Mouse (Mus musculus) retina, postnatal 7 days (tissue): ENCODE measurements around the gene a.
"Not testable (repeated sequence)": the region's sequence is repeated elsewhere in the genome, so short reads cannot be mapped to it uniquely, and the experiment has no call there.

Experiments used
- DNase-seq: peaks from one replicate; pipeline ENCODE4 v3.0.0-alpha.2; 2012; ENCODE audit warnings: low read depth, low spot score

a gene

DNA sequence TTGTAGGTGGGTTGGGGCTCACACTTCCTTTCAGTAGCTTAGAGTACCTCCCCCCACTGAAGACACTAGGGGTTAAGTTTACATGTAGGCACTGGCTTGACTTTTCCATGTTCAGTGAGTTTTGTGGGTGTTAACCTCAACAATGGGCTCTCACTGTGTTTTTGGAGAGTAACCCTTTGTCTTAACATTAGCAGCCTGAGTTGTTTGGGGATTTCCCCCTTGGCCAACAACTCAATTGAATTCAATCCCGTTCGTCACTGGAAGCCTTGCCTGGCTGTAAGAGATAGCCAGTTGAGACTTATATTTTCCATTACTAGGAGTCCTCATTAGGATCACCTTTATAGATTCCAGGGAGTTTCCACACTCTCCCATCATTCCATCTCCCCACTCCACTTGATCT lies 45.3 kb downstream of the a start:
- no peak for DNase-seq

DNA sequence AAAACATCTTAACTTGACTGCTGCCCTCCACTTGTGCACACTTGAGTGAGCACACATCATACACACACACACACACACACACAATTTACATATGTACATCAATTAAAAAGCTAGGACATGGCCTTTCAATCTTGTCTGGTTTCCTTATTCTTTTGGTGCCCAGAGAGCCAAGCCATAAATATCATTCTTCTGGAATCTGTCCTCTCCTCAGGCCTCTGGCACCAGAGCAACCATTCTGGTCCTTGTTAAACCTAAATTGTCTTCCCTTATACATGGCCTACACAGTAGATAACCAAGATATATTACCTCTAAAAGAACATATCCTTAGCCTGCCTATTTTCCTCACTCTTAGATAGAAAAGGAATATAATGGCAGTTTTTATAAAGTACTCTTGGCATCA lies 56.9 kb downstream of the a start:
- no peak for DNase-seq

- DNase-seq = peak; percentile 62
Observed at GRCm38 (mm10) chr2:154855383-154855782, 64.2 kb downstream of the a start.

- DNase-seq = no peak
Observed at GRCm38 (mm10) chr2:154863672-154864071, 72.5 kb downstream of the a start.

- no peak for DNase-seq
Observed at GRCm38 (mm10) chr2:154865696-154866095, 74.5 kb downstream of the a start.

DNA sequence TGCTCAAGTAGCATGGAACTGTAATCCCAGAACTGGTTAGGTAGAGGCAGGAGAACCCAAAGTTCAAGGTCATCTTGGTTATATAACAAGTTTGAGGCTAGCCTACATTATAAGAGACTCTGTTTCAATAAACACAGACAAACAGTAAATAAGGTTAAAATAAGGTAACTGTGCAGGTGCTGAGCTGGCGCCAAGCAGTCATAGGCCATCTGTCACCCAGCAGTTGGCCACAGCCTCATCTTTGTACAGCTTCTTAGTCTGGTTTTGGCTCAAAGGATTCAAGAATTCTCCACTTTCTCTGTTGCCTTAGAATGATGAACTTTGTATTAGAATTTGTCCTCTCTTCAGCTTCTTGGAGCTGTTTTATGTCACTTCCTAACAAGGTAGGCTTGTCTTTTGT lies 76.9 kb downstream of the a start:
- DNase-seq = no peak

- no peak for DNase-seq
Observed at GRCm38 (mm10) chr2:154869954-154870641, 78.9 kb downstream of the a start.

- DNase-seq = no peak
Observed at GRCm38 (mm10) chr2:154876621-154877020, 85.4 kb downstream of the a start.

DNA sequence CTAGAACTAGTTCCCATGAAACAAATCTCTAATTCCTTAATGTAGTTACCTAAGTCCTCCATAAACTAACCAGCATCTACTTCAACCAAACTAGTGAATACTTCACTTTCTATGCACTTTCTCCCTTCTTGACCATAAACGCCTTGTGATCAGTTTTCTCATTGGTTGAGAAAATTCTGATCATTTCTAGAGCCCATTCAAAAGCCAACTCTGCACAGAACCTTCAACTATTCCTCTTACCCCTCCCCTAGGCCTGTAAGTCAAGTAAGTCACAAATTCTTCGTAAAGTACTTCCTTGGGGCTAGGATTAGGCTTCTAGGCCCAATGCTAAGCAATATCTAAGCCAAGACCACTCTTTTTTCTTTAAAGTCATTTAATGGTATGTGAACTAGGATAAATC lies 100.4 kb downstream of the a start:
- DNase-seq = no peak

- DNase-seq = peak; percentile 93
Observed at GRCm38 (mm10) chr2:154892201-154893044, 101.2 kb downstream of the a start, which contains the start of gene Eif2s2. TSS of gene Eif2s2 (minus strand) at chr2:154892935.

- DNase-seq = peak; percentile 4
Observed at GRCm38 (mm10) chr2:154893045-154893385, 101.8 kb downstream of the a start.

GRCm38 (mm10) chr2:154893548-154893947 lies 102.3 kb downstream of the a start:
- no peak for DNase-seq

GRCm38 (mm10) chr2:154899004-154899403 lies 107.8 kb downstream of the a start:
- not testable (repeated sequence) for DNase-seq

DNA sequence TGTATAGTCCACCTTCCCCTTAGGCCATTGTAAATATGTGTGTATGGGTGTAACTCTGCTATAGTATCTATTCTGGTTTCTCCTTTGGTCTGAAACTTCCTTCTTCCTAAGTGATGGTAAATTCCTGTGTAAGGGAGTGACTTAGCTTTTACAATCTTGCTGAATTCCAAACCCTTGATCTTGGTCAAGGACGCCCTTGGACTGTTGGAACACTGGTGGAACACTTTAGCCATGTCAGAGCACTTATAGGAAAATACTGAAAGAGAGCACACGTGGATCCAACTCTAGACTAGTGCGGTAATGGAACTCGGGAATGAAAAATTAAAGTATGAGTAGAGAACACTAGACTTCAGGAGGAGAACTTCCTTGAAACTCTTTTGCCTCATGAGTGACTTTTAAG lies 108.2 kb downstream of the a start:
- not testable (repeated sequence) for DNase-seq

DNA sequence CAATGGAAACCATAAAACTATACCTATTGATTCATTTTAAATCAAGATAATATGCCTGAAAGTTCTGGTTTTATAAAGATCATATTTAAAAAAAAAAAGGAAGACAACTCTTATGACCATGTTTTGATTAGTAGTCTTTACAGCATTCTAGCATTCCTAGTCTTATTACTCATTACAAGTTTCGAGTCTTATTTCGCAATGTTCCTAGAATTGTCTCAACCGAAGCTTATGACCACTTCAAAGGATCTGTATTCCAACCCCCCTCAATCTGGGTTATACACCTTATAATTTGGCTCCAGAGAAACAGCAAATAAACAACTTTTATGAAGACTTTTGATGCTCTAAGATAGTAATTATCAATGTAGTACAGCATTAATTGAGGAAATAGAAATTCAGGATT lies 110.9 kb downstream of the a start:
- DNase-seq = no peak

DNA sequence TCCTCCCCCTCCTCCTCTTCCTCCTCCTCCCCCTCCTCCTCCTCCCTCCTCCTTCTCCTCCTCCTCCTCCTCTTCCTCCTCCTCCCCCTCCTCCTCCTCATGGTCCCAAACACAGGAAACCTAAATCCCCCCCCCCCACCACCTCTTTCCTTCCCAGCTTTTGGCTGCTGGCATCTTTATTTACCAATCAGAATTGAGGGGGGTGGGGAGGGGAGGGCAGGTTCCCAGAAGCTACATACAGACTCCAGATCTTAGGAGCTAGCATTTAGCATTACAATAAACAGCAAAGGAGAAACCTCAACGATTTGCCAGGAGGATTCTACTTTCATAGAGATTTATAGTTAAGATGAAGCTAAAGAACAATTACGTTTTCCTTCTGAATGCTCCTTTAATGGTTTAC lies 114.6 kb downstream of the a start:
- DNase-seq = no peak

GRCm38 (mm10) chr2:154908223-154908622 lies 117.0 kb downstream of the a start:
- not testable (repeated sequence) for DNase-seq

- no peak for DNase-seq
Observed at GRCm38 (mm10) chr2:154909789-154910188, 118.6 kb downstream of the a start.

GRCm38 (mm10) chr2:154915922-154916541 lies 124.8 kb downstream of the a start:
- no peak for DNase-seq

DNA sequence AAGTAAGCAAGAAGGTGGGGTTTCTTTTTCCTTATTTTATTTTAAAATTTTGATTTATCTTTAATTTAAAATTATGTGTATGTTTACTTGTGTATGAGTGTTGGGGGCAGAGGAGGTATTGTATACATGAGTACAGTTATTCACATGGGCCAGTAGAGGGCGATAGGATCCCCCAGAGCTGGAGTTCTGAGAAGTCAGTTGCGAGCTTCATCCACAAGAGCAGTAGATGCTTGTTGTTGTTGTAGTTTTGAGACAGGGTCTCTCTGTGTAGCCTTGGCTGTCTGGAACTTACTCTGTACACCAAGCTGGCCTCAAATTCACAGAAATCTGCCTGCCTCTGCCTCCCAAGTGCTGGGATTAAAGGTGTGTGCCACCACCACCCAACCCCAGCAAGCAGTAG lies 125.3 kb downstream of the a start:
- DNase-seq = no peak

- DNase-seq = no peak
Observed at GRCm38 (mm10) chr2:154917866-154918641, 126.9 kb downstream of the a start.

DNA sequence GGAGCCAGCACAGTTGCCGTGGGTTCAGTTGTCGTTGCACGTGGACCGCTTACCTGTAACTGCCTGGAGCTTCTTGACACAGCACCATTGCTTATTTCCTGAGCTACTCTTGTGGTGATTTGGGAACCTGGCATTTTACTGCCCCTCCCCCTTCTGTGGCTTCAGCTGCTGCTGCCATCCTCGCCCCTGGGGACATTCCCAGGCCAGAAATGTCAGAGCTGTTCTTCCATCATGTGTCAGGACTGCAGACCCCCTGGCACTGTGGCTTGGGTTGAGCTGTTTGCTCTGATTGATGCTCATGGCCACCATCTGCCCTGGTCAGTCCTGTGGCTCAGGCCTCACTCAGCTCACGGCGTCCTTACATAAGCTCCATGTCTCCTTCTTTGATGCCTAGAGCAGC lies 129.7 kb downstream of the a start:
- DNase-seq = no peak
